Mouse (Mus musculus) small intestine, adult 2 months (tissue): ENCODE data around the gene 4931409K22Rik.

Experiments used
- CTCF ChIP-seq: fragments of 200-500 bp; IDR thresholded peaks from 2 replicates; pipeline ENCODE4 v1.5.1; 2012; ENCODE audit warnings: low read depth, mild to moderate bottlenecking, control low read depth, inconsistent platforms, low read length, moderate library complexity, mixed read lengths; ENCODE audit not compliant: insufficient replicate concordance, insufficient read length; ENCODE audit errors: extremely low read depth
- POLR2A ChIP-seq: fragments of 200-500 bp; IDR thresholded peaks from 2 replicates; pipeline ENCODE4 v1.6.1; 2012; ENCODE audit warnings: low read depth, mild to moderate bottlenecking, control low read depth, inconsistent platforms, low read length, moderate library complexity

DNA sequence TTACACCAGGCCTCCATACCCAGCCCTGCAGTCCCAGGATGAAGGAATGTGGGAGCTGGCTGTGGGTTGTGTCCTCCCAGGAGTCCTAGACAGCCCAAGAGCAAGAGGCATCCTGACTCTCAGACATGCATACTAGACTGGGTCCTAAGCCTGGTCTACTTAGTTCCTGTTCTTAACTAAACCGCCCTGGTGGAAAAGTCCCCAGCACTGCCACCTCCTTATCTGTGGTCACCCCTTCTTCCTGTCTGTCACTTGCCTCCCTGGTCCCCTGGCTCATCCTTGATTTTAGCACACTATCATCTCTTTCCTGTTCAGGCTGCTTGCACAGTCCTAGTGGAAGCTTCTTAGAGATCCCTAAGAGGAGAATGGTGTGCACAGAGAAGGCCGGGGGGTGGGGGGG is 51.1 kb downstream of the 4931409K22Rik start:
- TF ChIP-seq POLR2A: no peak
- no peak for TF ChIP-seq CTCF
